Mouse (Mus musculus) heart, embryonic 10.5 days (tissue): ENCODE measurements around the gene Ankrd13d. TPM values are rescaled to one million over a fixed set of nuclear protein-coding genes. Genes with fewer than 3 reads are reported as not detected.

Experiments used
- DNase-seq: peaks from one replicate; pipeline ENCODE4 v3.0.0-alpha.2; 2017; ENCODE audit warnings: low spot score
- H3K27ac ChIP-seq: fragments of 300-500 bp; sonication (generic); 2 replicates; pipeline ENCODE4 v1.5.1; 2016; ENCODE audit warnings: mild to moderate bottlenecking
- H3K27me3 ChIP-seq: fragments of 300-500 bp; sonication (generic); 2 replicates; pipeline ENCODE4 v1.6.1; 2016; ENCODE audit warnings: mild to moderate bottlenecking; ENCODE audit not compliant: poor library complexity, insufficient read depth, severe bottlenecking
- H3K36me3 ChIP-seq: fragments of 300-500 bp; sonication (generic); 2 replicates; pipeline ENCODE4 v1.6.1; 2016; ENCODE audit warnings: mild to moderate bottlenecking, moderate library complexity
- H3K4me1 ChIP-seq: fragments of 300-500 bp; sonication (generic); 2 replicates; pipeline ENCODE4 v1.6.1; 2016; ENCODE audit warnings: mild to moderate bottlenecking
- H3K4me3 ChIP-seq: fragments of 300-500 bp; sonication (generic); 2 replicates; pipeline ENCODE4 v1.5.1; 2016; ENCODE audit warnings: mild to moderate bottlenecking, moderate library complexity
- H3K9me3 ChIP-seq: fragments of 300-500 bp; sonication (generic); 2 replicates; pipeline ENCODE4 v1.6.1; 2016; ENCODE audit warnings: mild to moderate bottlenecking, moderate library complexity
- WGBS: fragments of 180-500 bp; shearing (Covaris S2); methylation state at CpG from one replicate; pipeline ENCODE4 v1.1.7; 2016; 5-methylcytosine and 5-hydroxymethylcytosine counted together
- polyA plus RNA-seq: library from polyadenylated mRNA; unstranded; fragments of >200 nt; fragmentation: Nextera tagmentation; extraction: Ambion mirVana; gene quantifications from 2 replicates; pipeline ENCODE4 v1.2.1, GENCODE M21; 2016

Gene Ankrd13d
- 1.9 and 3.6 TPM in 2 replicates for polyA plus RNA-seq

GRCm38 (mm10) chr19:4282898-4283553, at the start of gene Ankrd13d:
TSS of gene Ankrd13d (minus strand) at chr19:4283137.
- peaks cover 19% of the 10 kb centered on the region for H3K4me1 ChIP-seq
- H3K27me3 ChIP-seq, result peaks cover 19% of the 10 kb centered on the region
- DNase-seq, result peak; percentile 95
- H3K4me3 ChIP-seq, result peak within 1 kb of the TSS; percentile 74
- H3K36me3 ChIP-seq, result peaks cover 30% of the 10 kb centered on the region
- under 1% methylated on average over 50 of the region's 50 CpGs for WGBS
- peak within 1 kb of the TSS; percentile 56 for H3K27ac ChIP-seq
- no peaks in the 10 kb centered on the region for H3K9me3 ChIP-seq

DNA sequence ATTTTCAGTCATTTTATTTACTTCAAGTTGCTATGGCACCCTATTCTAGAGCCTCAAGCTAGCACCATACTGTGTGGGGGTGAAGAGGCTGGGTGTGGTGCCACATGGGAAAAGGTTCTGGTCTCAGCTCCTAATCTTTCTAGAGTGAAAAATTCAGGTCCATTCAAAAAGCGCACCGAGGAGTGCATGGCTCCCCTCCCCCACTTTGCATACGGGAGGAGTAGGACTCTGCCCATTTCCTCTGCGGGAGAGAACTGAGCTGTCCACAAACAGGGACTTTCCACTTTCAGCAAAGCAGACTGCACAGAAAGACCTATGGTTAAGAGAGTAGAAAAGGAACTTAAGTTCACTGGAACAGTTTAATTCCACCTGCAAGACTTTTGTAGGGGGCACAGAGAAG, 49.7 kb upstream of the Ankrd13d start:
- 0% methylated on average over 4 of the region's 4 CpGs for WGBS
- H3K4me3 ChIP-seq, result peak overlapping the region; percentile 77
- no peak for DNase-seq
- H3K36me3 ChIP-seq, result peaks cover 43% of the 10 kb centered on the region
- H3K4me1 ChIP-seq, result peaks cover 28% of the 10 kb centered on the region
- H3K9me3 ChIP-seq, result no peaks in the 10 kb centered on the region
- H3K27me3 ChIP-seq, result no peaks in the 10 kb centered on the region
- H3K27ac ChIP-seq, result peak overlapping the region; percentile 91

DNA sequence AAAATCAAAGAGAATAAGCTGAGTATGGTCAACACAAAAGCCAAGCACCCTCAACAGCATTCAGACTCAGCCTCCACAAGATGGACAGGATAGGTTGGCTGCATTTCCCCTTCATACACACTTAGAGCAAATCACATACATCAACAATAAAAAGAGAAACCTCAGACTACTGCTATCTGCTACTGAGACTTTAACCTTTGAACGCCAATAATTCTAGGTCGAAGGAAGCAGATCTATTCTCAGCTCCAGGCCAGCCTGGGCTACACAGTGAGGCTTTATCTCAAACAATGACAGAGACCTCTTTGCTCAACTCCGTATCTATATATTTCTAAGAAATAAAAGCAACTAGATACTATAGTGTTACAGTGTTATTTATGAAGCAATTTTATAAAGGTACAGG, 48.3 kb upstream of the Ankrd13d start:
- peaks cover 53% of the 10 kb centered on the region for H3K36me3 ChIP-seq
- H3K9me3 ChIP-seq, result no peaks in the 10 kb centered on the region
- no peak overlapping the region for H3K4me3 ChIP-seq
- H3K27ac ChIP-seq, result no peak overlapping the region
- DNase-seq, result no peak
- no peaks in the 10 kb centered on the region for H3K27me3 ChIP-seq
- peaks cover 28% of the 10 kb centered on the region for H3K4me1 ChIP-seq
- WGBS, result 82% methylated on average over 3 of the region's 3 CpGs

DNA sequence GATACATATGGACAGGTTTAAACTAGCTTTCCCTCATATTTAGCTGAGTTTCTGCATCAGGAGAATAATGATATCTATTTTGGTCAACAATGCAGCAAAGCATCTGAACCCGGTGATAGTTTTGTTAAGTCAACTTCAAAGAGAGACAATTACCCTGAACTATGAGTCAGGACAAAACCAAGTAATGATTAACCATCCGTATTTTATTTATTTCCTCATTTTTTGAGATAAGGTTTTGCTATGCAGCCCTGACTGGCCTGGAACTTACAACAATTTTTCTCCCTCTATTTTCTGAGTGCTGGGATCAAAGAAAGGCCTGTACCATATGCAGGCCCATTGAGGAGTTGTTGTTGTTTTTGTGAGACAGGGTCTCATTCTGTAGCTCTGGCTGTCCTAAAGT, 47.7 kb upstream of the Ankrd13d start:
- Histone ChIP-seq H3K27me3 (no peaks in the 10 kb centered on the region), H3K4me1 (peaks cover 28% of the 10 kb centered on the region), H3K4me3 (no peak overlapping the region), H3K9me3 (no peaks in the 10 kb centered on the region), H3K27ac (no peak overlapping the region), H3K36me3 (peaks cover 59% of the 10 kb centered on the region)
- WGBS, result 90% methylated on average over 2 of the region's 2 CpGs
- DNase-seq, result no peak

GRCm38 (mm10) chr19:4328737-4329304, 45.9 kb upstream of the Ankrd13d start:
- Histone ChIP-seq H3K27me3 (no peaks in the 10 kb centered on the region), H3K4me1 (peaks cover 12% of the 10 kb centered on the region), H3K9me3 (no peaks in the 10 kb centered on the region), H3K4me3 (no peak overlapping the region), H3K36me3 (peaks cover 77% of the 10 kb centered on the region), H3K27ac (no peak overlapping the region)
- 93% methylated on average over 8 of the region's 8 CpGs for WGBS
- no peak for DNase-seq

DNA sequence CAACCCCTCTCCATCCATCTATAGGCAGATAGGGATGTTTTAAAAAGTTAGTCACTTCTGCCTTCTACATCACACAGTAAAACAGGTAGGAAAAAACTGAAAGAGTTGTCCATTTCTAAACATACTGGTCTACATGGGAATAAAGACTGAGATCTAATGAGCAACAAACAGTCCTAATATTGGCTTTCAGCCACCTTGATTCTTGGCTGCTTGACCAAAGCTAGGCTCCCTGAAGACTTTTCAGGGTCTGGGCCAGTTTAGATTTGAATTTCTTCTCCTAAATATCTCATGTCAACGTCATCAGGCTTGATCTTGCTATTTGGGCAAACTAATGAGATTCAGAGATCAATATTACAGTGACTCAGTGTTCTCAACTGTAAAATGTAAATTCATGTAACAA, 43.9 kb upstream of the Ankrd13d start:
- 92% methylated on average over 1 of the region's 1 CpGs for WGBS
- Histone ChIP-seq H3K4me3 (no peak overlapping the region), H3K4me1 (peaks cover 2% of the 10 kb centered on the region; the same call in 1 of the 2 replicates), H3K27ac (no peak overlapping the region), H3K36me3 (peaks cover 94% of the 10 kb centered on the region), H3K27me3 (no peaks in the 10 kb centered on the region), H3K9me3 (no peaks in the 10 kb centered on the region)
- no peak for DNase-seq

GRCm38 (mm10) chr19:4326106-4326505, 43.2 kb upstream of the Ankrd13d start:
- Histone ChIP-seq H3K36me3 (peaks cover 97% of the 10 kb centered on the region), H3K9me3 (no peaks in the 10 kb centered on the region), H3K27me3 (no peaks in the 10 kb centered on the region), H3K4me3 (no peak overlapping the region), H3K27ac (no peak overlapping the region), H3K4me1 (no peaks in the 10 kb centered on the region)
- no peak for DNase-seq
- 83% methylated on average over 3 of the region's 3 CpGs for WGBS

DNA sequence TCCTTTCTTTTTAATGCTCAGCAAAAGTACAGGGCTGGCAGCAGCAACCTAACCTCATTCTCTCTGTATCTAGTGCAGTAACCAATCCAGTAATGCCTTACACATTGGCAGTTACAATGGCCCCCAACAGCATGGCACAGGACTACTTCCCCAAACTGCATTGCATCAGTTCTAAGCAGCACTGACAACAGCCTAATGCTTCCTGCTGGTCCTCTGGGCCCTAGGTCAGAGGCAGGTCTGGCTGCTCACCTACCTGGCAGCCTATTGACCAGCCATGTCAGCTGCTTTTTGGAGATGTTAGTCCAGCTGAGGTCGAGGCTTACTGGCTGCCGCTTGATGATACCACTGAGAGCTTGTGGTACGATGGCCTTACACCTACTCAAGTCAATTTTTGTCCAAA, 39.2 kb upstream of the Ankrd13d start:
- H3K36me3 ChIP-seq, result peaks cover 99% of the 10 kb centered on the region
- 85% methylated on average over 3 of the region's 3 CpGs for WGBS
- no peak overlapping the region for H3K27ac ChIP-seq
- no peaks in the 10 kb centered on the region for H3K27me3 ChIP-seq
- H3K9me3 ChIP-seq, result no peaks in the 10 kb centered on the region
- no peak overlapping the region for H3K4me3 ChIP-seq
- DNase-seq, result no peak
- H3K4me1 ChIP-seq, result peaks cover 12% of the 10 kb centered on the region

- WGBS, result 80% methylated on average over 1 of the region's 1 CpGs
- no peak for DNase-seq
These were observed 38.7 kb upstream of the Ankrd13d start for GRCm38 (mm10) chr19:4321622-4322021.

GRCm38 (mm10) chr19:4319272-4319671, 36.3 kb upstream of the Ankrd13d start:
- WGBS, result 89% methylated on average over 4 of the region's 4 CpGs
- H3K27ac ChIP-seq, result no peak overlapping the region
- H3K36me3 ChIP-seq, result peaks cover 85% of the 10 kb centered on the region

More at GRCm38 (mm10) chr19:4321622-4322021, 38.7 kb upstream of the Ankrd13d start:
- no peak overlapping the region for H3K4me3 ChIP-seq
- no peaks in the 10 kb centered on the region for H3K9me3 ChIP-seq
- peaks cover 12% of the 10 kb centered on the region for H3K4me1 ChIP-seq
- H3K27me3 ChIP-seq, result no peaks in the 10 kb centered on the region
- no peak overlapping the region for H3K27ac ChIP-seq
- H3K36me3 ChIP-seq, result peaks cover 98% of the 10 kb centered on the region

DNA sequence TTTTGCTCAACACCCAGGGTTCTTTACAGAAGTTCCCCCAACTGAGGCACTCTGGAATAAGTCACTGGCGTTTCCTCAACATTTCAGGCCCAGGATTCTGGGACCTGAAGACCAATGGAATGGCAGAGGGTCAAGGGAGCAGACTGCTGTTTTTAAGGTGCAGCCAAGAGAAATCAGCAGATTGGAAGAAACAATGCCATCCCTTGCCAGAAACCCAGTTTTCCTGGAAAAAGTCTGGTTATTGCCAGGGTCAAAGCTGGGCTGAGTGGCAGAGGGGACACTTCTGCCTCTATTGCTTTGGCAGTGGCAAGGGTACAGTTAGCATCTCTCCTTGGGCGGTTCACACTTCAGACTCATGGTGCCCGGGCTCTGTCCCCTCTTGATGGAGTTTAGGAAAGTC, 34.2 kb upstream of the Ankrd13d start:
- WGBS, result 86% methylated on average over 3 of the region's 3 CpGs
- peaks cover 17% of the 10 kb centered on the region for H3K4me1 ChIP-seq
- DNase-seq, result no peak
- H3K27ac ChIP-seq, result no peak overlapping the region
- no peaks in the 10 kb centered on the region for H3K9me3 ChIP-seq
- no peak overlapping the region for H3K4me3 ChIP-seq
- H3K27me3 ChIP-seq, result no peaks in the 10 kb centered on the region
- peaks cover 72% of the 10 kb centered on the region for H3K36me3 ChIP-seq

More at GRCm38 (mm10) chr19:4319272-4319671, 36.3 kb upstream of the Ankrd13d start:
- Histone ChIP-seq H3K27me3 (no peaks in the 10 kb centered on the region), H3K4me1 (peaks cover 17% of the 10 kb centered on the region), H3K4me3 (no peak overlapping the region), H3K9me3 (no peaks in the 10 kb centered on the region)
- no peak for DNase-seq

DNA sequence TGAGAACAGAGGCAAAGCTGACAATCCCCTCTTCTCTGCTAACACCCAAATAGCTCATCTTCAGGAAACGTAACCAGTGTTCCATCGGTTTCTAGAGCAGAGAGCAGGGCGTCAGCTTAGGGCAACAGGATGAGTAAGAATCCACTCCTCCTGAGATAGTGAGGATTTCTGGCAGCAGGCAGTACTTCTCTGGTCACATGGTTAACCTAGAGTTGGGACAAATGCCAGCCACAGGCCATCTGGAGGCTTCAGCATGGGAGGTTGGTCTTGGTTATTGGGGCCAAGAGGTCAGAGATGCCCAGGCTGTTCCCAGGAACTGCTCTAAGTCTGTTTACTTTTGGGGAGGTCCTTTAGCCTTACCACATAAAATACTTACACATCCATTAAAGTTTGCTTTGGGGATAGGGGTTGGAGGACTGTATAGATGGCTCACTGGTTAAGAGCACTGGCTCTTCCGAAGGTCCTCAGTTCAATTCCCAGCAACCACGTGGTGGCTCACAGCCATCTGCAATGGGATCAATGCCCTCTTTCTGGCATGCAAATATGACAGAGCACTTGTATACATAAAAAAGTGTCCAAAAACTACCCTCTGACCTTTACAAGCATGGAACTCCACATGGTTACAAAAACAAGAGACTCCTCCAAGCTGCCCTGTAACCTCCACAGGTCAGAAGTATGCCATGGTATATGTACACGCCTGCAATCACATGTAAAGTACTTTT, 32.4 kb upstream of the Ankrd13d start:
- no peaks in the 10 kb centered on the region for H3K27me3 ChIP-seq
- no peak overlapping the region for H3K4me3 ChIP-seq
- H3K27ac ChIP-seq, result no peak overlapping the region
- no peak for DNase-seq
- H3K4me1 ChIP-seq, result peaks cover 17% of the 10 kb centered on the region
- H3K36me3 ChIP-seq, result peaks cover 55% of the 10 kb centered on the region
- H3K9me3 ChIP-seq, result no peaks in the 10 kb centered on the region
- WGBS, result 71% methylated on average over 6 of the region's 6 CpGs

DNA sequence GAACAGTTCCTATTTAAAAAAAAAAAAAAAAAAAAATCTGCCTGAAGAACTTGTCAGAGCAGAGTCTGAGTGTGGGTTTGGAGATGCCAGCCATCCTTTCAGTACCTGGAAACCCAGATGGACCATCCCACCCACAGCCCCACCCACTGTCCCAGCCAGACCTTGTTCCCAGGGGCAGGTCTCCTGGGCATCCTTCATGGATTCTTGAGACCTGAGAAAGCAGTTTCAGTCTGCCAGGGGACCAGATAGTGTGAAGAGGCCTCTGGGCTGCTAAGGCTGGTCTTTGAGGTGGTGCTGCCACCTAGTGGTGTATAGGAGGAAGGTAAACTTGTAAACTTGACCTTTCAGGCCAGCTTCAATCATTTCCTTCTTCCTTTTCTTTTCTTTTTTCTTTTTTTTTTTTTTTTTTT, 26.8 kb upstream of the Ankrd13d start:
- Histone ChIP-seq H3K36me3 (peaks cover 7% of the 10 kb centered on the region; the same call in 1 of the 2 replicates), H3K27ac (no peak overlapping the region), H3K9me3 (no peaks in the 10 kb centered on the region), H3K4me3 (no peak overlapping the region), H3K27me3 (no peaks in the 10 kb centered on the region), H3K4me1 (peaks cover 12% of the 10 kb centered on the region)
- peak; percentile 83 for DNase-seq
